Mouse (Mus musculus) bone marrow, adult 2 months (tissue): Measurements from ENCODE around the gene Ptprm.

ENCODE experiments used
- CTCF ChIP-seq: fragments of 200-500 bp; IDR thresholded peaks from 2 replicates; pipeline ENCODE4 v1.5.1; 2011; ENCODE audit warnings: low read length, control low read depth; ENCODE audit not compliant: control insufficient read depth, insufficient read depth
- POLR2A ChIP-seq: fragments of 200-500 bp; IDR thresholded peaks from 2 replicates; pipeline ENCODE4 v1.6.1; 2011; ENCODE audit warnings: low read depth, mild to moderate bottlenecking, control low read depth, low read length, borderline replicate concordance; ENCODE audit not compliant: control insufficient read depth

DNA sequence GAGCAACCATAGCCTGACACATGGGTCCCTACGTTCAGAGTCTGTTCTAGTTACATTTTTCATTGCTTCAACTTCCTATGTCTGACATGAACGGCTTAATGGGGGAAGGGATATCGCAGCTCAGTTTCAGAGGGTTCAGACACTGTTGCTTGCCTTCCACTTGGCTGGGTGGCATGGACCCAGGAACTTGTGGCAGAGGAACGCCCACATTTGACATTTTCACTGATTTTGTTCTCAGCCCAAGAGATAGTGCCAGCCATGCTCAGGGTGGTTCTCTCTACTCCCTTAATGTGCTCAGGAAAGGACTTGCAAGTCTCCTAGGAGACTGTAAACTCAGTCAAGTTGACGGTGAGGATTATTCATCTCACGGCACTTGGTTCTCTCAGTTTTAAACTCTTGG, 588.1 kb downstream of the Ptprm start:
- no peak for TF ChIP-seq CTCF
- TF ChIP-seq POLR2A, result no peak
